Mouse (Mus musculus): ENCODE results near the gene Fbxl5.
A peak's percentile ranks its signal among the peaks of the same experiment; 100 is the strongest.

Fbxl5 gene

DNA sequence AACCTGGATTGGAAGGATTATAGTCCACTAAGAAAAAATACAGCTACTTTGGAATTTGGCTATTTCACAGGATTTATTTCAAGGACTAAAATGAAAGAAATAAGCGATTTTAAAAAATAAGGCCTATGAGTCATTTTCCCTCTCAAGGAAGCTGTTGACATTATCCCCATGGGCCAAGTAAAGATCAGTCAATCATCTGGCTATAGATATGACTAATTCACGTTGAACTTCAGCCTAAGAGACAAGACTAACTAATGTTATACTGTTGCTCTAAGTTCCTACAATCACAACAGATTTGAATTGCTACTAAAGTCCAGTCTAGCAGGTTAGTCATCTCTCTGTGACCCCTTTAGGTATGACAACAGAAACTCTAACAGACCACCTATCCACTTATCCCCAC, 37.4 kb downstream of the Fbxl5 start:
- no peak for DNase-seq (ENCODE audit: low read depth, low spot score)

DNA sequence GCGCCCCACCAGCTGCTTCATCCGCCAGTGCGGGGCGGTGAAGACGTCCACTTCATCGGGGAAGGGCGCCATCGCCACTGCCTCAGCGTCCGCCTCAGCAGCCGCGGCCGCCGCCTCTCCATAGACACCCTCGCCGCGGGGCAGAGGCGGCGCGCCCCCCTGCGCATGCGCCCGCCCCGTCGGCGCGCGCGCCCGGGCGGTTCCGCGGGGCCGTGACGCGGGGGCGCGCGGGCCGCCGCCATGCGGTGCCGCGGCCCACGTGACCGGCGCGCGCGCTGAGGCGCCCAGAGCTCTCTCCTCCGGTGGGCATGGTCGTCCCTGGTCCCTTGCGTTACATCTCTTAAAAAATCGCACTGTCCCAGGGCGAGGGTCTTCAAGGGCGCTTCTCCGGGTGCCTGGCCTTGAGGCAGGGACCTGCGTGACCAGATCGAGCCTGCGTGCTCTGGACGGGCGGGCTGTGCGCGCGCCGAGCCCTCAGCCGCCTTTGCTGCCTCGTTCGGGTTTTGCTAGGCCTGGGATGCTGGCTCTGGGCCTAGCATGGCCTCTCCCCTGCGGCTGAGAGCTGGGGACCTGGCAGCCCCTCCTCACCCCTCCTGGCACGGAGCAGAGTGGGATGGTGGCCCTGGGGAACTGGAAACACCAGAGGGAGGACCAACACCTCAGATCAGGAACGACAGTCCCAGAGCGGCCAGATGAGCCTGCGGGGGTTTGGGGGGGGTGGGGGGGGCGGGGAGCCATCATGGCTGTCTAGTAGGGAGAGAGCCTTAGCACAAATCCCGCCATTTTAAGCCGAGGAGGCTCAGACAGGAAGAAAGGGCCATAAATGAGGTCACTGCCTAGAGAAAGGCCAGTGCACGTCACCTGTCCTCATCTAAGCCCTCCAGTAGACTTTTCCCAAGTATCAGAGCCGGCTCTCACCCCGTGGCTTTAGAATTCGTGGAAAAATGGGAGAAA, 39.2 kb downstream of the Fbxl5 start:
- peak; percentile 43 for DNase-seq (ENCODE audit: low read depth, low spot score)

DNA sequence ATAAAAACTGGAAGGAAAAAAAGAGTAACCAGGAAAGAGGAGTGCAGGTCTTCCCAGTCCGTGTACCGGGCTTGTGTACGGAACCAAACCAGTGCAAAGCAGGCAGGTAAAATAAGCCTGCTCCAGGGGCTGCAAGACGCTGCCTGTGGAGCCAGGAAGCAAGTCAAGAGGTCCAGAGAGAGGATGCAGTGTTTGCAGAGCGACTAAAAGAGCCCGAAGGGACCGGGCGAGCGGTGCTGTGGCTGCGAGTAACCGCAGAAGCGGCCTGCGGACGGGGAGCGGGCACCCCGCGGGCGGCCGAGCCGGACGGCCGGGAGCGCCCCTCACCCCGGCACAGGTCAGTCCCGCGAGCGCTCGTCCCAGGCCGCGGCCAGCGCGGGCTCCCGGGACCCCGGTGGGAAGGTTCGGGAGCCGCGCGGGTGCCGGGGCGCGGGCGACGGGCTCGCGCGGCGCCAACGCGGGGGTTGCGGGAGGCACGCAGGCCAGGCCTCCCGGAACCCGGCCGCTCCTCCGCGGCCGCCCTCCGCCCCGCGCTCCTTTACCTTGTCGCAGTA, 39.9 kb downstream of the Fbxl5 start:
- DNase-seq (ENCODE audit: low read depth, low spot score) = no peak

DNA sequence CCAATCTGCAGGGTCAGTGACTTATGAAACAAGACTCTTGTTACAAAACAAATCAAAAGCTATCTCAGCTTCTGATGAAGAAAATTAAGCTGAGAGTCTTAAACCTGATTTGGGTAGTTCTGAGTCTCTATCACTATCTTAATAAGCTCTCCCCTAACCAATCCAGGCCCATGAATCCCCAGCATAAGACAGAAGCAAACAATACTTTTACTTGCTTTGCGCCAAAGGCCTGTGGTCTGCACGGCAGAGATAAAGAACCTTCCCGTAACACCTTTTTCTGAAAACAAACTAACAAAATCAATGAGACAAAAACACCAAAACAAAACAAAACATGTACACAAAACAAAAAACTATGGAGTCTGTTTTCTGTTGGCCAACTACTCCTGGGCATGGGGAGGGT, 42.9 kb downstream of the Fbxl5 start:
- no peak for DNase-seq (ENCODE audit: low read depth, low spot score)

DNA sequence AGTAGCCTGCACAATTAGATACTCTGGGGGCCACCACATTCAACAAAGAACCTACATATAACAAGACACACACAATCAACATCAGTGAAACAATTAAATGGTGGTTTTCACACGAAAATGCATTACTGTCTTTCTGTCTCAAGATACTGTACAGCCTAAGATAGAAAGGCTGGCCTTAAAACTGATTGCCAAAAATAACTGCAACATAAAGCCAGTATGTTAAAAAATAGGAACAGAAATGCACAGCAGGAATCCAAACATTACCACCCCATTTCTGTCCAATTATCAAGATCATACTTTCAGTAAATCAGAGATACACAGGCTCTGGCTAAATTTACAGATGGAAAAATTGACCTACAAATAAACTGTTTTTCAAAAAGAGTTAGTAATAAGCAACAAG, 44.4 kb downstream of the Fbxl5 start:
- DNase-seq (ENCODE audit: low read depth, low spot score) = no peak

DNA sequence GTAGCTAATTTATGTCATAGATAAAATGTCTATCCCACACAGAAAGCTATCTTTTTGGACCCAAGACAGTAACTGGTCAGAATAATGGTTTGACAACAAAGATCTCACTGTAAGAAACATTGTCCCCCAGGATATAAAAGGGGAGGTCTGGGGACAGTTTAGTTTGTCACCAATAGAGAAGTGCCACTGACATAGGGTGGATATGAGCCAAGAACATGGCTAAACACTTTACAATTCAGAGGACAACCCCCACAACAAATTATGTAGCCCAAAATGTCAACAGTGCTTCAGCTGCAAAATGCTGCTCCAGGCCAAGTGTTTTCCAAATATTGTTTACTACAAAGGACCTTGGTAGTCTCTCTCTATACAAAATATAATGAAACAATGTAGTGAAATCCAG, 45.0 kb downstream of the Fbxl5 start:
- DNase-seq (ENCODE audit: low read depth, low spot score) = no peak

DNA sequence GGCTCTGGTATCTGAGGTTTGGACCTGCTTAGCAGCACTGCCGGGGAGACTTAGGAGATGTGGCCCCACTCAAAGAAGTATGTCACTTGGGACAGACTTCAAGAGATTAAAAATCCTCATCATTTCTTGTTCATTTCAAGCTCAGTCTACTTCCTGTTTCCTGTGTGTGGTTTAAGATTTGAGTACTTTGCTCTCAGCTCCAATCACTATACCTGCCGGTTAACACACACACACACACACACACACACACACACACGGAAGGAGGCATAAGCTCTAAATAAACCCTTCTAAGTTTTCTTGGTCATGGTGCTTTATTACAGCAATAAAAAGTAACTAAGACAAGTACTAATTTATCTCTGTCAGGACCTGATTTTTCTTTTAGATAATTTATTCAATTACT, 49.9 kb downstream of the Fbxl5 start:
- no peak for DNase-seq (ENCODE audit: low read depth, low spot score)

DNA sequence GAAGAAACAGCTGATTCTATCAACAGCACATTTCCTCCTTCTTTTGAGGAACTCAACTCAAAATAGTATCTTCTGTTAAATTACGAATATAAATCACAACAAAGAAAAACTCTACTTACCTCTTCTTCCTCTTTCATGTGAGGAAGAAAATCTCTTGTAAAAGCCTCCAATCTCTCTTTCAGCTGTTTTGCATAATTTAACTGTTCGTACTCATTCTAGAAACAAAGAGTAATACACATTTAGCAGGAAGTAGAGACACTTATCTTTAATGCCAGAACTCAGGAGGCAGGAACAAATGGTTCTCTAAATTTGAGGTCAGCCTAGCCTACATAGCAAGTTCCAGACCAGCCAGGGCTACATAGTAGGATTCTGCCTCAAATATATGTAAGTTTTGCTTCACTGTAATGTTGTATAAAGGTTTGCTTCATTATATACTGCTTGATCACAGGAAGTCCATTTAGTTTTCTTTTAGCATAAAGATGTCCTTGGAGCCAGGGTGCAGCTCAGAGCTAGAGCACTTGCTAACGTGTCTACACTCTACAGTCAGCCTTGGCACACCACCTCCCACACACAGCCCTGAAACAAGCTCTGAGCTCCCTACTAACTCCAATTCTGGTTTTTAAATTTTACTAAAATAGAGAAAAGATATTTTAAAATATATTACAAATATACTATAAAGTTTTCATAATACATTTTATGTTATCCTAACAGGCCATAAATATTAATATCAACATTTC, 50.7 kb downstream of the Fbxl5 start:
- DNase-seq (ENCODE audit: low read depth, low spot score) = no peak

DNA sequence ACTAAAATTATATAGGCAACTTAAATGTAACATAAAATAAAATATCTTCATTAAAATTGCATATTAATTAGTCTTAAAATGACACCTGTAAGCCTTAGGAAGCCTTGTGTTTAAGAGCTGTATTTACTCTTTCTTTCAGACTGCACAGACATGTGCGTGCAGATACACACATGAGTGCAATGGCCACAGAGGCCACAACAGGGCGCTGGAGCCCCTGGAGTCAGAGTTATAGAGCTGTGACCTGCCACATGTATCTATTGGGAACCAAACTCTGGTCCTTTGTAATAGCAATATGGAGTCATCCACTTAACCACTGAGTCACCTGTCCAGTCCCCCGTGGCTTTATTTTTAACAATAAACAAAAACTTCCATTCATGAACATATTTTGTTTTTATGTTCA, 72.3 kb downstream of the Fbxl5 start:
- DNase-seq (ENCODE audit: low read depth, low spot score) = no peak

DNA sequence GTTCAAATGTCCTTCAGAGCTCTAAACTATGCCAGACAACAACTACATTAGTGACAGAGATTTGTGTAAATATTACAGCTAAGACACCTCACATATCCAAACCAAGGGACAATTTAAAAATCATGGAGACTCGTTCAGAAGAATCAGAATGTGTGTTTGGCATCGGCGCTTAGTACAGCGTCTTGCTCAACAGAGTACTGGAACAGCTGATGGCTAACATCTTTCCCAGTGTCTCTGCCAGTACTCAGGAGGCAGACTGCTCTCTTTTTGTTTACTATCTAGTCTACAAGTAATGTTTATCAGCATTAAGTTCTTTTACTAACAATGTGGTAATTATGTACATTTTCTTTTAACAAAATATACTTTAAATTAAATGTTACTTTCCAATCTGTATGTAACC, 73.4 kb downstream of the Fbxl5 start:
- DNase-seq (ENCODE audit: low read depth, low spot score) = no peak

DNA sequence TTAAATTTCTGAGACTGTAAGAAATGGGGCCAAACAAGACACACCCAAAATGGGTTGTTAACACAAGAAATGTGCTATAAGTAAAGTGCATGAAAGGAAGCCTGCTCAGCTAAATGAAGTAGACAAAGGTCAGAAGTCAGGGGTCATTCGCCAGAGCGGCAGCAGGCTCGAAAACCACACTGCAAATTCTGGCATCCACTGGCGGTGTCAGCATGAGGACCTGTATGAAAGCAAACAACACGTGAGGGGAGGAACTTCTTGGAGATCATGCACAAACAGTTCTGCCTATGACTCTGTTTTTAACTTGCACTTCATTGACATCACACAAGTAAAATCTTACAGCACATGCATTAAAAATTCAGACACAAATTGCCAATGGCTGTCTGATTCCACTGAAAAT, 76.3 kb downstream of the Fbxl5 start:
- no peak for DNase-seq (ENCODE audit: low read depth, low spot score)

DNA sequence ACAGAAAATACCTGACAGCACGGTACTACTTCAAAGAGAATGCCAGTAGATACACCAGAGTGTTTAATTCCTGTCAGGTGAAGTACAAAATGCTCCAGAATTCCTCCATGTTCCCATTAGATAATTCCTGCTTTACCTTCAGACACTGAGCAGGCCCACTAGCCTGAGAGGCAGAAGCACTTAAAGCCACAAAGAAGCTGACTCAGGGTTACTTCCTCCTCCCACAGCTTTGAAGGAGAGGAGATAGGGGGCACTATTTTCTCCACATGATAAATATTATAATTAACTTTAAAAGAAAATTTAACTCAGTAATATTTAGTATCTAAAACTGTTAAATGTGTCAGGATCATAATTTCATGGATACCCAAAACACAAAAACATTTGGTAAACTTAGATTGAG, 77.3 kb downstream of the Fbxl5 start:
- DNase-seq (ENCODE audit: low read depth, low spot score) = no peak

DNA sequence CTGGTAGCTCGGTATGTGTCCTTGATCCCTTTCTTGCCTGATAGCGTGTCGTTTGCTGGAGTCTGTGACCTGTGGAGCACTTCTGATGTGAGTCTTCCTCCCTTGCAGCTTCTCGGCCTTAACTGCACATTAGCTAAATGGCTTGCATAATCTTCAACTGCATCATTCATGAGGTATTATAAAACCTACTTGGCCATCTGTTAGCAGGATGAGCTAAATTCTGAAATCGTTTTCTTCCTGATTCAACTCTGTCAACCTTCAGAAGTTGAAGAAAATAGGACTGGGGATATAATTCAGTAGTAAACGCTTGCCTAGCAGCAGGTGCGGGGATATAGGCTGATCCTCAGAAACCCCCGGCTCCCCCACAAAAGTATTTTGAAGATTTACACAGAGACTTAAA, 89.1 kb downstream of the Fbxl5 start:
- DNase-seq (ENCODE audit: low read depth, low spot score) = no peak

DNA sequence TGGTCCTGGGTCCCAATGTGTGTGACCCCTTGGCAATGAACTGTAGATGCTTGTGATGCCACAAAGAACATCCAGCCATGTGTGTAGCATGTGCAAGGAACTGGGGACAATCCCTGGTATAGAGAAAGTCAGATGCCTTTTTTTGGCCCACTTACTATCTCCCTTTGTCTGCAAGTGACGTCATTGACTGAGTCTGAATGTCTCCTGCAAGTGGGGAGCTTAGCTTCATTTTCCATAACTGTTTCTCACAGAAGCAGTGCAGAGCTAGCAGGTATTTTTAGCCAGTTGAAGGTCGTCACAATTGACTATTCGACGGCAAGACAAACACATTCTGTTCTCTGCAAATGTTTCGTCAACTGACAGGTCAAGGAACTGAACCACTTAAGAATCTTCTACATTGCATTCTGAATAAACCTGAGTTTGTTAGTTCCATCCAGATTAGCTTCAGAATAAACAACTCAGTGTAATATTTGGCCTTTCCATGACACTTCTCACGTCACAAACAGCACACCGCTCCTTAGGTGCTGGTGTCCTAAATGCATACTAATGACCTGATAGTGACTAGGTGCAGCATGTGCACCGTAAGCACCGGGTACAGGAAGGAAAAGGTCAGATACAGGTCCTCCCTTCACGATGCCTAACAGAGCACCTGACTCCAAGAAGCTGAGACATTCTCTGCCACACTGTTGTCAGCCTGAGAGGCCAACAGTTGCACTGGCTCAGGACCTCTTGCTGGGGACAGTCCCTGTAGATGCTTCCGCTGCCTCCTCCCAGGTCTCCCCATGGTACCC, 92.9 kb downstream of the Fbxl5 start:
- no peak for DNase-seq (ENCODE audit: low read depth, low spot score)

DNA sequence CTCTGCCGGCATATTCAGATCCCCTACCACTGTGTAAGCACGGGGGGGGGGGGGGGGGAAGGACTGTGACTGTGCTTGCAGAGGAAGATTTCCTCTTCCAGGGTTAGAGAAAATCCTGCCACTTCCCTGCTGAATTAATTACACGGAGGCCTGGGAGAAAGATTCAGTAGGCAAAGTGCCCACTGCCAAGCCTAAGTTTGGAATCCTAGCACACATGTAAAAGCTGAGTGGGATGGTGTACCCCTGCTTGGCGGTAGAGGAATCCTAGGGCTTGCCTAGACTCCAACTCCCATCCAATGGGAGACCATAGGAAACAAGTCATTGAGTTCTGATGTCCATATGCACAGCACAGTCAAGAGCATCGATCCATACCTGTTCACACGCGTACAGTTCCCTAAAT, 97.6 kb downstream of the Fbxl5 start:
- DNase-seq (ENCODE audit: low read depth, low spot score) = no peak

DNA sequence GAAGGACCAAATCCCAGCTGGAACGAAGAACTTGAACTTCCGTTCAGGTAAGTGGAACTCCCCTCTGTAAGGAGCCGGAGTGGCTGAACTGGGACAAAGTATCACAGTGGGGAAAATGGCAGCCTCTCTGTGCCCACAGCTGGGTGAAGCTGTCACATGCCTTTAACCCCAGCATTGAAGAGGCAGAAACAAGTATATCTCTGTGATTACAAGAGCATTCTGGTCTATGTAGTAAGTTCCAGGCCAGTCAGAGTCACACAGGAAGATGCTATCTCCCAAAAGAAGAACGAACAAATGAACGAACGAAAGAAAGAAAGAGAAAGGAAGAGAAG, 99.0 kb downstream of the Fbxl5 start:
- no peak for DNase-seq (ENCODE audit: low read depth, low spot score)

DNA sequence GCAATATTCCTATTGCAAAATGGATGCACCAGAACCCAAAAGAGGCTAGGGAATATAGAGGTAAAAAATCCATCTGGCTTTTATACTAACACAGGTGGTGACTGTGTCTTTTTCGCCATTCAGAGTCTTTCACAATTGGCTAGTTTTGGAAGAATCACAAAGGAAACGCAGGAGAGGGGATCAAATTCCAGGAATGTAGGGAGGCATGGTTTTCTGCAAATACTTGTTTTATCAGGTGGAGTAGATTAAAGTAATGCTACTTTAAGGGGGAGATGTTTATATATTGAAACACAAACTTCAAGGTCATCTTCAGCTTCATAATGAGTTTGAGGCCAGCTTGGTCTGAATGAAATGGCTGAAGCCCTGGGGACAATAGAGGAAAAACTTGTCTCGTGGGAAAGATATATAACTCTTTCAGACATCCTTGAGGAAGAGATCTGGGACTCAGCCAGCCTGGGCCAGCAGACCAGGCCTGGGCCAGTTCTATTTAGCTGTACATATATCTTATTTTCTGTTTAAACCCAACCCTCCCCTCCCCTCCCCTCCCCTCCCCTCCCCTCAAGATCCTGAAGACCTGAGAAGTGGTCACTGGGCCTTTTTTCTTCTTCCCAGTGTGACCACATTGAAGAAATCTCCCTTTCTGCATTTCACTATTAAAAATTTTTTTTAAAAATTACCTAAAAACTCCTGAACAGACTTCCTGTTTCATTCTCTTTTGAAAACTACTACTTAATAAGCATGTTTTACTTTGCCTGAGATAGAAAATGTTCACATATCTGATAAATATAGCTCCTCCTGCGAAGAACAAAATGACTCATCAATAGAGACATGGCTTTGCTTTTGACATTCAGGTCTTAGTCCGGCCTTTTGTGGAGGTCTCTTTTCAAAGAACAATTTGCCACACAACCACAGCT, 99.6 kb downstream of the Fbxl5 start:
- DNase-seq (ENCODE audit: low read depth, low spot score) = no peak

DNA sequence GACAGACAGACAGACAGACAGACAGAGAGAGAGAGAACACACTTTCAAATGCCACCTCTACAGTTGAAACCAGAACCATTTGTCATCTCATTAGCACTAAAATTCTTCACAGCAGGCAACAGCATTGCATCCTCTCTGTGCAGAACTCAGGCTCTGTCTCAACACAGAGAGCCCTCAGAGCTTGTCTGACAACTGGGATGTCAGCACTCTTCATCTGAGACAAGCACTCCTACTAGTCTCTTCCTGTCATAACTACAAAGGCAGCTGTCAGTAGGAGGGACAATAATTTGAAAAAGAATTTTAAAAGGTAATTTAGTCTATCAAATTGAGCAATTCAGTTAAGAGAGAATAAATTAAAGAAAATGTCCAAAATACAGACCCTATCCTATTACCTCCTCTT, 122.2 kb downstream of the Fbxl5 start:
- DNase-seq (ENCODE audit: low read depth, low spot score) = no peak

DNA sequence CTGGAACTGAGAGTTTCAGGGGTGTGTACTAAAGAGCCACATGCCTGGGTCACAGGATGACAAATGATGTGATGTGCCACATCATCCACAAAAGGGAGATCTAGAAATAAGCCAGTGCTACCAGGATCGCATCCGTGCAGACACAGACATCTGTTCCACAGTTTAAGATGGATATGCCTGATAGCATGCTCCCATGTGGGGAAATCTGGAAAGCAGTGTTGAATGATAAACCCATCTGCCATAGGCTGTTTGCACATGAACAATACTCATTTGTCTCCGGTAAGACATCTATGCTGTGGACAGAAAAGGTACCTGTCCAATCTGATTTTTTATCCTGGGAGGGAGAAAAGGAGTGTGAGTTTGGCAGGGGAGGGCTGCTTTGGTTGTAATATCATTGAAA, 124.3 kb downstream of the Fbxl5 start:
- DNase-seq (ENCODE audit: low read depth, low spot score) = no peak

Measured in WW6 (cell line).